Mouse (Mus musculus): Measurements from ENCODE around the gene Cyp1b1. TPM values are rescaled to one million over a fixed set of nuclear protein-coding genes. Genes with fewer than 3 reads are reported as not detected.

Gene Cyp1b1
- not detected for total RNA-seq (2023)

DNA sequence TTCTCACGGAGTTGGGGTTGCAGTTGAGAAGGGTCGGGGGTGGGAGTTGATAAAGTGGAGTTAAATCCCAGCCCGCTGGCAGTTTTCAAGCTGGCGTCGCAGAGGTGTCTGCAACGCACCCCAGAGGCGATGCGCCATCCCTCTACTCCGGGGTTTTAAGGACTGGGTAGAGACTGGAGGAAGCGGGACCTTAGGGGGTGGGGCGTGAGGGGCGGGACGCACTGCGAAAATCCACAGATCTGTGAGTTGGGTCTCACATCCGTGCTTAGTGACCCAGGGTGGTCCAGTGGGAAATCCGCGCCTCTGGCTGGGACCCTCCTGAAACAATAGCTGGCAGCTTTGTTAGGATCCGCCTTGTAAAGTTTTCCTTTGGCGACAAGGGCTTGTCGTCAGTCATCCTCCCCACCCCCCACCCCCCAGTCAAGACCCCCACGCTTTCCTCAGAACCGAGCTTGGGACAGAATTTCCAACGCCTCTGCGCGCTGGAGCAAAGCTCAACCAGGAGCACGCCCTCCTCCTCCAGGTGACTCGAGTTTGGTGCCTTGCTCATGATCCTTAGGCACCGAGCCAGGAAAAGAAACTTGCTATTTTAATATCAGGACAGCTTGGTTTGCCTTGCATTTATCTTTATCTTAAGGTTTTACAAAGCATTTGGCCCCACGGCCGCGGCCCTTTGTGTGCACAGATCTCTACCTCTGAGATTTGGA lies at the start of gene Cyp1b1:
Gene Cyp1b1, minus strand, starts transcription at position 131 of the 707 bp plus-strand sequence.

Other genes with a start within 250 kb of the Cyp1b1 start
- gene Rmdn2, start 103.2 kb downstream of the Cyp1b1 start, total RNA-seq (2023): 10 to 100 TPM in 1 of 2 experiments, 1 to 10 TPM in 1; 4.9 to 11.2 TPM
- gene Atl2, start 181.1 kb upstream of the Cyp1b1 start, total RNA-seq (2023): 10 to 100 TPM; 35.1 to 41.2 TPM

Measured in T-cell, adult 66 days (primary cell).